Mouse (Mus musculus) large intestine, adult 2 months (tissue): ENCODE measurements around the gene Mapk8ip1. TPM values are rescaled to one million over a fixed set of nuclear protein-coding genes. Genes with fewer than 3 reads are reported as not detected.

Experiments
- DNase-seq: peaks from one replicate; pipeline ENCODE4 v3.0.0-alpha.2; 2012; ENCODE audit warnings: low read depth, low spot score
- WGBS: fragments of 180-500 bp; shearing (Covaris S2); methylation state at CpG from one replicate; pipeline ENCODE4 v1.1.7; 2018; 5-methylcytosine and 5-hydroxymethylcytosine counted together
- polyA plus RNA-seq: library from polyadenylated mRNA; depleted of rRNA; stranded (reverse); fragments of >200 nt; gene quantifications from 2 replicates; pipeline ENCODE4 v1.2.3, GENCODE M21; 2012

Mapk8ip1 gene
- polyA plus RNA-seq, 1 experiment = 6.1 TPM

DNA sequence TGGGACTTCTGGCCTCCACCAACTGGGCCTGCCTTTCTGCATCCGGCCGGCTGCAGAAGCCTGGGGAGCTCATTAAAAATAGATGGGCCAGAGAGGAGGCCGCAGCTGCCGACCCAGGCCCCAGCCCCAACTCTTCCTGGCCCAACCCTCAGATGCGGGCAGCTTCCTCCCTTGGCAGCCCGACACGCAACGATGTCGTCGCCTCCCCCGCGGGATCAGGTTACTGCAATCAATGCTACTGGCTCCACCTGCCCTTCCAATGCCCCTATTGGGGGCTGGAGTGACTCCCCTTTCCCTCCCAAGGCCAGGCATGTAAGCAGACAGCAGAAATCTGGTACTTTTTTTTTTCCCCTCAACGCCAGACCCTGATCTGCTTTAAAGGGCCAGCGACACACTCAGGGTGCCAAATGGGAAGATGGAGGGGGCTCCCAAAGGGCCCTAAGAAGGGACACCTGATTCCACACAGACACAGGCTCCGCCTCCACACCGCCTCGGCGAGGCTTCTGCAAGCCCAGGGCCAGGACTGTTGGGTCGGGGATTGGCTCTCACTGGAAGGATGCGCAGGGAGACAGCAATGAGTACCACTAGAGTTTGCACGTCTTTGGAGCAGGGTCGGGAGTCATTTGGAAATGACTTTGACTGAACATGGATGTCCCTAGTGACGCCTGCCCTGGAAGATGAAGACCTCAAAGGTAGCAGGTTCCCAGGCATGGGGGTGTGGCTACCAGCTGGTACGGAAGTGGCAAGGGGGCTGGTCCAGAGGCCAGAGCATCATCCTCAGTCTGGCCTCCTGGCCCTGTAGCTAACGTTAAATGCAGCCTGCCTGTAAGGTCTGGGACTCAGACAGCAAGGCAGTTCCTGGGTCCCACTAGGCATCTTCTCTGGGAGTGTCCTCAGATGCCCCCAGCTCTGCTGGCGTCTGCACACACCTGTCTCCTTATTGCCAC lies 8.5 kb downstream of the Mapk8ip1 start:
- DNase-seq = no peak
- 9% methylated on average over 26 of the region's 26 CpGs for WGBS

DNA sequence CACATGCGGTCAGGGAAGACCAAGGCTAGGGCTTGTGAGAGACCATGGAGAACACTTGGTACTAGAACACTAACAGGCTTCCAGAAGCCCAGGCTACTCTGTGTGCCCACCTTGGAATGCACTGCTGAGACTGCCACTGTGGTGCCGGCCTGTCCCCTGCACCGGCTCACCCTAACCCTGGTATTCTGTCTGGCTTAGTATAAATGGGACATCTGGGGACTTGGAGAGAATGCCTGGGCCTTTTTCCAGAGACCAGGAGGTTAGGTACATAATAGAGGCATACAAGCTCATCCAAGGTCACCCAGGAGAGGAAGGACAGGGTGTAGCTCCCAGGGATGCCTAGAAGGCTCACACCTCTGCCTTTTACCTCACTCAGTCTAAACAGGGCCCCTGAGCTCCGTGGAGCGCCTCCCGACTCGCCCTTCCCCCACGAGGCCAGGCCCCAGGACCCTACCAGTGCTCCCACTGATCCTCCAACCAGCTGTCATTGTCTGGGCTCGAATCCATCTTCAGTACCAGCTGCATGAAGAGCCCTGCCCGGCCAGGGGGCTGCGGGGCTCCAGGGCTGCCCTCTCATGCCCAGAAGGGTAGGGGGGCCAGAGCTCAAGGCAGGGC lies 9.3 kb downstream of the Mapk8ip1 start:
- 27% methylated on average over 11 of the region's 11 CpGs for WGBS
- no peak for DNase-seq

DNA sequence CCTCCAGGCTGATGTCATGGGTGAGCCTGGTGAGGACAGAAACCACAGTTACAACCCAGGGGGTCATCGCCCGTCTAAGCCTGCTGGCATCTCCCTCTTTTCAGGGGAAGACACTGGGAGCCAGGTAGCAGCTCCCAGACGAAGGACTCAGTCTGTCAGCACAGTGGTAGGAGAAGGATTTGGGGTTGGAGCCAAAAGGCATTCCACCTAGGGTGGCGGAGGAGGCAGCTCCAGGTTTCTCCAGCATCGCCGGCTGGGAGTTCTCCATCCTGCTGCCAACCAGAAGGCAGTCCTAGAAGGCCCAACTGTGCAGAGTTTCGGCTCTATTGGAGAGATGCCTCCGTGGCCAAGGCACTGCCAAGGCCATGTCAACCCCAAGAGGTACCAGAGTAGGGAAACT lies 9.9 kb downstream of the Mapk8ip1 start:
- WGBS = 86% methylated on average over 8 of the region's 8 CpGs
- no peak for DNase-seq

DNA sequence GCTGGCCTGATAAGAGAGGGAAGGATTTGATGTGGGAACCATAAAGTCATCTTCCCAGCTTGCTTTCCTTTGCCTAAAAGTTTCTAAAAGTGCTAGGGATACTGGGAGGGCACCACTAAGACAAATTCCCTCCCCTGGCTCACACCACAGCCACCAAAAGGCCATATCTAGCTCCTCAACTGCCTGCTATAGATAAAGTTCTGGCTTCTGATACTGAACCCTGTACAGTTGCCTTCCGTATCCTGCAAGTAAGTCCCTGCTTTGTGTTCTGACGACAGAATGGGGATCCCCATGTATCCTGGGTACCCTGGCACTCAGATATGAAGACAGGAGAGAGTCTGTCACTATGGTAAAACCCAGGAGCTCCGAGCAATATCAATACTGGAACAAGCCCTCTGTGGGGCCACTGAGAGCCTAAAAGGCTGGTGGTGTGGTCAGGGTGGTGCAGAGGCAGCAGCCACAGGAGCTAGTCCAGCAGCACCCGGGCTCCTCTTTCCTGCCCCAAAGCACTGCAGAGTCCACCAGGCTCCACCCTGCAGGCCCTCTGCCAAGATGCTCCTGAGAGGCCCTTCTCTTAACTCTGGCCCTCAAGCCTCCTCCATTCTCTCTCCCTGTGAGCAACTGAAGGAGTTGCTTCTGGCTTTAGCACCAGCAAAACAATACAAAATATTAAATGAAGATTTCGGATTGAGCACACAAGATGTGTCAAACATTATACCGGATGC lies 10.7 kb downstream of the Mapk8ip1 start:
- no peak for DNase-seq
- 68% methylated on average over 6 of the region's 6 CpGs for WGBS

DNA sequence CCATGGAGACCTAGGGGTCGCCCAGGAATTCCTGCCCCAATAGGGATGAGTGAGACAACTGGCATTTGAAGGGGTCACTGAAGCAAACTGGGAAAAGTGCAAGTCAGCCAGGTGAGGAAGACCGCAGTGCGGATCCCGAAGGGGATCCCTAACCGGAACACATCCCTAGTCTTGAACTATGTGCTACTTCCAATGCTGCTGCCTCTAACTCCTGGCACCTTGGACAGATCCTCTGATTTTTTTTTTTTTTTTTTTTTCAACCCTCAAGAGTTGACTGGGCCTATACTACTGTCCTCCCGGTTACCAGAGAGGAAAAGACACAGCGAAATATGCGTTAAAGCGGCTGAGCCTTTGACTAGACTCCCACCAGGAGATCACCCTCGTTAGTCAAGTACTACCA lies 11.4 kb downstream of the Mapk8ip1 start:
- 22% methylated on average over 10 of the region's 10 CpGs for WGBS
- DNase-seq = no peak

DNA sequence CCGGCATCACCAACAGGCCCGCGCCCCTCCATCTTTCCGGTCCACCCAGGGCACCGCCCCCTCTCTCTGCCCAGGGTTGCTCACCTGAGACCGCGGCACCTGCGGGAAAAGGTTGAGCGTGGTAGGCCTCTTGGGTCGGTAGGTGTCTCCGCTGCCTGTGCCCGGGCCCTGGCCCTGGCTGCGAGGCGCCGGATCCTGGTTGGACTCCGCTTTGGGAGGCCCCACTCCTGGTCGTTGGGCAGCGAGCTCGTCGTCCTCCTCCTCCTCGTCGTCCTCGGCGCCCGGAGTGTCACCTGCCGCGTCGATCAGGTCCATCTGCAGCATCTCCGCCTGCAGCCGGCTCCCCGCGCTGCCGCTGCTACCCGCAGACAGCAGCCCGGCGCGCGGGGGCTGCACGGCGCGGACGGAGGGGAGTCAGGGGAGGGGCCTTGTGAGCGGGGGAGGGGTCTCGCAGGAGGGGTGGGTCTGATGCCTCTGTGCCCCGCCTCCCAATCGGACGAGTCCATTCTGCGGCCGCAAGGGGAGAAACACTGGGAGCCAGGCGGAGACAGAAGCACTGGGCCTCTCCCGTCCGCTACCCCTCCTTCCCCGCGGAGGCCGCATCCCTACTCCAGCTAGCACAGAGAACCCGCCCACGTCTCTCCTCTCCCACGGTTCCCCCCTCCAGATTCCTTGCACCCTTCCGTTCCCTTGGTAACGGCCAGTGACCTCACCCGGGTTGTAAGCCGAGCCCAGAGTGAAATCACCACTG lies 12.0 kb downstream of the Mapk8ip1 start:
- DNase-seq = no peak
- WGBS = 2% methylated on average over 62 of the region's 62 CpGs

DNA sequence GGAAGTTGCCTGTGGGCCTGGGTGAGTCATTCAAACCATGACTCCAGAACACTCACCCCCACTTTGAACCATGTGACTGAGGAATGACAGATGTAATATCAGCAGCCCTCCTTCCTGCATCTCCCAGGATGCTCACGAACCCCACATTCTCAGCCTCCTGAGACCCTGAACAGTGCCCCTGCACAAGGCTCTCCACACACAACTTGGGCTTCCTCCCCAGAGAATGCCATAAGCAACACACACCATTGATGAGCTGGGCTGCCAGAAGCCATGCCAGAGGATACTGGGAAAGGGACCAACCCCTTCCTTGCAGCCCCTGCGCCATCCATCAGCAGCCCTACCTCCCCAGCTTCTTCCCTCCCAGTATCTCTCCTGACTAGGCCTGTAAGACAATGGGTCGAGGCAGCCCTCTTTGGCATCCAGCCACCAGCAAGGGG lies 13.0 kb downstream of the Mapk8ip1 start:
- 54% methylated on average over 3 of the region's 3 CpGs for WGBS
- DNase-seq = no peak

DNA sequence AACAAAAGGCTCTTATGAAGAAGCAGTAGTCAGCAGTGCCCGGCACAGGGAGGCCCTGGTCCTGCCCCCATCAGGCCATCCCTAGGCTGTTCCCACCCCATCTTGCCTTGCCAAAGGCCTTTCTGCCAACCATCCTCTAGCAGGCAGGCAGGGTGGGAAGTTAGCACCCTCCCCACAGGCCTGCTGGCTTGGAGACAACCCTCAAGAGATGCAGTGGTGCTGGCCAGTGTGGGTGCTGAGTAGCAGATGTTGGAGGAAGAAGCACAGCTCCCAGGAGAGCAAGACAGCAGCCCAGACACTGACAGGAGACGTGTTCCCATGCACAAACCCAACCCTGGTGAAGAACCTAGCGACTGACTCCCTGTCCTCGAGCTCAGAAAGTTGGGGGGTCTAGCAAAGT lies 13.4 kb downstream of the Mapk8ip1 start:
- 64% methylated on average over 4 of the region's 4 CpGs for WGBS
- no peak for DNase-seq

DNA sequence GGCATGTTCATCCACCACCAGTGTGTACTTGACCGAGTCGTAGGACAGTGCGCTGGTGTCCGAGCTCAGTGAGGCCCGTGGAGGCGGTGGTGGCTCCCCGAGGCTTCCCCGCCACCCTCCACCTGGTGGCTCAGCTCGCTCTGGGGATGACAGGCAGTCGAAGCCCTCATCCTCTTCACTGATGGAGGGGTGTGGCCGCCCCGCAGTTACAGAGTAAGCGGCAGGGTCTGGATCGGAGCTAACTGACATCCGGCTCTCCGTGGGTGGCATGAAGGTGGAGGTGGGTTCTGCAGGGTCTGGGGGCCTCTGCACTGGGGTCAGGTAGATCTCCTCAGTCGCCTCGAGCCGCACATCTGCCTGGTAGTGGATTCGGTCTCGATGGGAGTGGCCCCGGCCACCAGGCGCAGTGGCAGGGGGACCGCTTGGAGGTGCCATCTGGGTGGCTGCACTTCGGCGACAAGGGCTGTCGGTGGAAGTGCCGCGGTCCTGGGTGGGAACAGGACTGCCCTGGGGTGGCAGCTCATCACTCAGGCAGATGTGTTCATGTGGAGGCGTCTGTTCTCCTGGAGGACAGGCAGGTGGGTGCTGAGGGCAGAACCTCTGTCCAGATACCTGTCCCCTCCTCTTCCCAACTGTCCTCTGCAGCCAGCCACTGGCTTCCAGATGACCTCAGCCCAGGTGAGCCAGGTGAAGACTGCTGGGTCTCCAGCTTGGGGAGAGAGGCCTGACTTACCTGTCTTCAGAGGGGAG lies 14.1 kb downstream of the Mapk8ip1 start:
- WGBS = 90% methylated on average over 30 of the region's 30 CpGs
- no peak for DNase-seq

DNA sequence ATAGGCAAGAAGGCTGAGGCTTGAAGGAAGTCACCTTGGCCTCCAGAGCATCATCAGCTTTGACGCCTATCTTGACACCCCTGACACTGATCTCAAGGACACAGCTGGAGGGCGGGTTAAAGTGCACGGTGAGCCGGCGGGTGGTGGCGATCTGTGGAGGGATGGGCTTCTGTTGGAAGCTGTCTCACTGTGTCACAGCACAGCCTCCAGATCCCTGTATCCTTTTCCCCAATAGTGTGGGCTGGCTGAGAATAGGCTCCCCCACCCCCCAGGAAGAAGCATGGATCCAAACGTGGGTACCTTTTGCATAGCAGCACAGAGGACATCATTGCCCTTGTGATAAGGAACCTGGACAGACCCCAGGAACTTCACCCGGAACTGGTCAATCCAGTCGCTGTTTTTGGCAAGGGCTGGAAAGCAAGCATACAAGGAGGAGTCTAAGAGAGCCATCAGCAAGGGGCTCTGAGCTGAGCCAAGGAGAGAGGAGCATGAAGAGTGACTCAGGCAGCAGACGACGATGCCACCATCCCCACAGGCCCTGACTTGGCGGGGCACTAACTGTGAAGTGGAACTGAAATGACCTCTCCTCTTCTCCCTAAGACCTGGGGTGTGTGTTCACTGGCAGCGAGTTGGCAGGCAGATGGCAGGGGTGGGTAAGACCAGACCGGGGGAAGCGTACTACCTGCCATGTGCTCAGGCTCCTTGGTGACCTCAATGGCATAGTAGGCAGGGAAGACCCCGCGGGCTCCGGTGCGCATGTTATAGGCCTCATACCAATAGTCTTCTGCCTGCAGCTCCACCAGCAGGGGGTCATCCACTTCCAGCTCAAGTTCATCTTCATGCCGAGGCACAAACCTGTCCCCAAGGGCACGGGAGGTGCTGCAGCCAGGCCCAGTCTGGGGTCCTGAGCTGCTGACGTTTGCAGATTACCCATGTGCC lies 15.7 kb downstream of the Mapk8ip1 start:
- WGBS = 73% methylated on average over 22 of the region's 22 CpGs
- DNase-seq = no peak

DNA sequence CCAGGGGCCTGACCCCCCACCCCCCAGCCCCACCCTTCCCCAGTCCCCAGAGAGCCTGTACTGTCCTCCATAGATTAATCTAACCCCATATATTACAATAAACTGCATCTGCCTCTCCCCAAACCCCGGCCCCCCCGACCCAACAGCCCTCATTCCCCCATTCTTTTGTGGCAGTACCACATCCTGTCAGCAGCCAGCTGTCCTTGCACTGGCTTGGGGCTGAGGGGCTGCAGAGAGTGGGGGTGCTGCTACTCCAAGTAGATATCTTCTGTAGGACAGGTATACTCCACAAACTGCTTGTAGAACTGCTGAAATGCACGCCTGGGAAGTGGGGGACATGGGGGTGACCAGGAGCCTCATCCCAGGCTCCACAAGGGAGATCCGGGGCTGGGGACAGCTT lies 17.0 kb downstream of the Mapk8ip1 start:
- 67% methylated on average over 4 of the region's 4 CpGs for WGBS
- no peak for DNase-seq

DNA sequence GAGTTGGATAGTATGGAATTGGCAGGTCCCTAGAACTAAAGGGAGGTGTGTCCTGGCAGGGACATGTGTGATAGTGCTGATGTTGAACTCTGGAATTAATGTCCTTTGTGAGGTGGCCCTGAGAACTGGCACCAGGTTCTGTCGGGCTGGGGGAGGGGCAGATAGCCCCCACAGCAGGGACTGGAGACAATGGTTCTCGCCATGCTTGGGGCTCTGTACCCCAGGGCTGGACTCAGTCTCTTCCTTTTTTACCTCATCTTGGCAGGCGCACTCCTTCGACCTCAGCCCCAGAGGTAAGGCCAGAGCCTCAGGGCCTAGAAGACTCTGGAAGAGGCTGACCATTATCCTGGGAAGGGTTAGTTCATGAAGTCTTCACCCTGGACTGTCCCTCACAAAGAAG lies 18.3 kb downstream of the Mapk8ip1 start:
- WGBS = 92% methylated on average over 4 of the region's 4 CpGs

DNA sequence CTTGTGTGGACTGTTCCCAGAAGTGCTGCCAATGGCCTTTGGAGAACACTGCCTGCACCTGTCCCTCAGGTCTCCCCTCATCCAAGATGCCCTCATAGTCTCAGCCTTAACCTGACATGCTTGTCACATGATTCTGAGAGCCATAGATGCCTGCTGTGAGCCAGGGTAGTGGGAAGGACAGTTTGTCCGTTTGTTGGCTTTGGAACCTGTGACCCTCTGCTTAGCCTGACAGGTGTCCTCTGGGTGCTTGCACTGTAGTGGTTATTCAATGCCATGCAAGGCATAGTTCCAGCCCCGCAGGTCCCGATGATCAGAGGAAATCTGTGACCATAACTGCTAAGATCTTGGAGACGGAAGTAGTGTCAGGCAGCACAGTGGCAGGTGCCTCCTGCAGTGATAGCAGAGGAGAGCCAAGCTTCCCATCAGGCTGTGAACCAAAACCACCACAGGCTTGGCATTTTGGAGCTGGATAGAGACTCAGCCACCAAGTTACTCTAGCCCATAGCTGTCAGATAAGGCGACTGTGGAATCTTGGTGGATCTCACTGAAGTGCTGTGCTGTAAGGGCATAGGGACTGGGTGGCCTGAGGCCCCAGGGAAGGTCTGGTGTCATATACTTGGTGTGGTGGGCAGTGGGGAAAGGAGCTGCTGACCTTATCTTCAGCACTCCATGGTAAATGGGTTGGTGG lies 19.0 kb downstream of the Mapk8ip1 start, which contains the start of gene 1700029I15Rik:
TSS of gene 1700029I15Rik (plus strand) at position 638 of the 688 bp plus-strand sequence.
- 85% methylated on average over 5 of the region's 5 CpGs for WGBS
- DNase-seq = no peak

More for the DNA sequence above, 18.3 kb downstream of the Mapk8ip1 start:
- no peak for DNase-seq

DNA sequence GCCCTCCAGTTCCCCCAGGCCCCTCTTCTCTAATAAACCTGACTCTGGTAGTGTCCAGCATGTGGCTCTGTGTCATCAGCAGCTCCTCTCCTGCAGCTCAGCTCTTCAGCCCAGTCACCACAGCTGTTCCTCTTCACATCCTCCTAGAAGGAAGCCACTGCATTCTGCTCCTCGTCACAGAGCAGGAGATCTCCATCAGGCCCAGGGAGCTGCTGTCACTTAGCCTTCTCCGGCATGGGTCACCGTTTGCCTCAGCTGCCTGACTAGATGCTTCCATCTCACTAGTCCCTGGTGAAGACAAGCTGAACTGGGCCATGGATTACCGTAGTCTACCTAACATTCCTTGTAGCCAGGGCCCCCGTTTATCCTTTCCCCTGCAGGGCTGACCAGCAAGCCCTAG lies 19.9 kb downstream of the Mapk8ip1 start:
- no peak for DNase-seq

DNA sequence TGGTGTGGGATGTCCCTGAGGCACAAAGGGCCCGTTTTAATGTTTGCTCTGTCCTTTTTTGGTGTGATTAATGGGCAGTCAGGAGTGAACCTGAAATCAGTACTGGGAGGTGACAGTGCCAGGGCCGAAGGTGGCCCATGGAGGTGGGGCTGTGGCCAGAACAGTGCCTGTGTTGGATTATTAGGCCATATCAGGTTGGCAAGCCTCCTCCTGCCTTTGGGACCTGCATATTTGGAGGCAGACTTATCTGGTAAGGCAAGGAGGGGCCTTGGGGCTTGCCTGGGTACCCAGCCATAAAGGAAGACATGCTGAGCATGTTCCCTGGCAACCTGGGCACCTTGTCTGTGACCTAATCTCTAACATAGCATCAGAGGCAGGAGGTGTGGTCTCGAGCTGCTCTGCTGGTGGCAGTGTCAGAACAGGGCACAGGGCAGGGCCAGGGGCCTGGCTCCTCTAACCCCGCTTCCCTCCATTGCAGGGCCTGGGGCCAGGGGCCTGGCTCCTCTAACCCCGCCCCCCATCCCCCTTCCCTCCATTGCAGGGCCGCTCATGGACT lies 20.5 kb downstream of the Mapk8ip1 start:
- DNase-seq = no peak
- WGBS = 71% methylated on average over 6 of the region's 6 CpGs

More for the DNA sequence above, 19.9 kb downstream of the Mapk8ip1 start:
- WGBS = 73% methylated on average over 5 of the region's 5 CpGs

DNA sequence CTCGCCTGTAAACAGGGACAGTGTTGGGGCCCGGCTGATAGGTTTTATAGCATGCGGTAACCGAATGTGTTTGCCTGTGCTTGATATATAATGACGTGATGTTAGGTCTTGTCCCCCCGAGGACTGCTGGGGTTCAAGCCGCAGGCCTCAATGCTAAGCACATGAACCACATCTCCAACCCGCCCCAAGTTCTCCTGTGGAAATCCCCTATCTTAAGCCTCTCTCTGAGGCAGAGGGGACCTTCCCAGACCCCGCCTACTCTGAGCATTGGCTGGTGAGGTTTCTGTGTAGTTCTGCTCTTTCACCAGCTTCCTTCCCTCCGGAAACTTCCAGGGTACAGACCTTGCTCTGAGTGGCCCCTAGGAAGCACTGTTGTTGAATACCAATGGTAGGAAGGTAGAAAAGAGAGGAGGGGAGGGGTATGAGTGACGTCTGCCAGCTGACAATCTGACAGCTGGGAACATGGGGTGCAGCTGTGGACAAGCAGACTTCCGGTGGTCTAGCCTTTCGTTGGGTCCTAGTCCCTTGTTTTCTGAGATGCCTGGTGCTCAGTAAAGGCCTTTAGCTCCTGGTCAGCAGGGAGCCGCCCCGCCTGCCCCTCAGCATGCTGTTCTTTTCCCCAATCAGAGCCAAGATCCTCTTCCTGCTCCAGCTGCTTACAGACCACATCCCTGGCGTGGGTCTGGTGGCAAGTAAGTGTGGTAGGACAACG lies 21.1 kb downstream of the Mapk8ip1 start:
- 74% methylated on average over 17 of the region's 17 CpGs for WGBS
- no peak for DNase-seq
